Mouse (Mus musculus): ENCODE measurements around the gene Cdc42se1. TPM values are rescaled to one million over a fixed set of nuclear protein-coding genes. Genes with fewer than 3 reads are reported as not detected.

The Cdc42se1 gene
- total RNA-seq, 1 experiment from 2014 or later, result 191 TPM

DNA sequence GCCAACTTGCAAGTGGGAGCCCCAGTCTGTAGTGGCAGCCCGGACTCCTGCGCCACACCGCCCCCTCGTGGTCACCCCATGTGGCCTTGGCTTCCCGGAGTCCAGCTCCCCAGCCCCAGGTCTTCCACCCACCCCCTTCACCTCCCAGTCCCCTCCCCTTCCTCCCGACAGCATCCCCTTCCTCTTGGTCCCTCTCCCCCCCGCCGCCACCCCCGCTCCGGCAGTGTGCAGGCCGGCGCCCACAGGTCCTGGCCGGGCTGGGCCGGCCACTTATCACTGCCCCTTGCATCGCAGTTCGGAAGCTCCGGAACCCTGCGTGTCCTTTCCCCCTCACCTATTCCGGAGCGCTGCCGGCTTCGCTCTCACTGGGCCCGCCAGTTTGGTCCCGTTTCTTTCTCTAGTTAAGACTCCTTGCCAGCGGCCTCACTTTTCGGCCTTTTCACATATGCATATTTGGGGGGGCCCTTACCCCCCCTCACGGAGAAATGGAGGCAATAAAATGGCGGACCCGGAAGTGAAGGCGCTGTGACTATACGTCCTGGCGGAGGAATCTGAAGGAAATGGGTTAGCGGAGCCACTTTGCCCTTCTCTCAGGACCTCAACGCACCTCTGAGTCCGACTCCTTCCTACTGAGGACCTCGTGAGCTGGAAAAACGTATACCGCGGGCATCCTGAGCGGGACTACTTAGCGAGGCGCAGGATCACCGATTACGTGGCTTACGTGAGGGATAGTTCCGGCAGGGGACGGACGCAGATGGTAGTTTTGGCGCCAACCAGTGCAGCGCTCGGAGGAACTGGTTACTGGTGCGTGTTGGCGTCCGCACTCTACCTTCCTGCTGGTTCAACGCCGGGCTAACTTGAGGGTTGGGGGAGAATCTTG lies 11.0 kb upstream of the Cdc42se1 start, which contains the start of gene Gabpb2:
TSS of gene Gabpb2 (minus strand) at position 662 of the 880 bp plus-strand sequence.
- peak; percentile 92 for ATAC-seq (replicated peaks; ENCODE audit: insufficient number of reproducible peaks, low FRiP score, low TSS enrichment, poor library complexity, severe bottlenecking)

GRCm38 (mm10) chr3:95218466-95219137 lies 9.9 kb upstream of the Cdc42se1 start:
- ATAC-seq (replicated peaks; ENCODE audit: insufficient number of reproducible peaks, low FRiP score, low TSS enrichment, poor library complexity, severe bottlenecking), result no peak

GRCm38 (mm10) chr3:95223041-95223440 lies 5.5 kb upstream of the Cdc42se1 start:
- no peak for ATAC-seq (replicated peaks; ENCODE audit: insufficient number of reproducible peaks, low FRiP score, low TSS enrichment, poor library complexity, severe bottlenecking)

DNA sequence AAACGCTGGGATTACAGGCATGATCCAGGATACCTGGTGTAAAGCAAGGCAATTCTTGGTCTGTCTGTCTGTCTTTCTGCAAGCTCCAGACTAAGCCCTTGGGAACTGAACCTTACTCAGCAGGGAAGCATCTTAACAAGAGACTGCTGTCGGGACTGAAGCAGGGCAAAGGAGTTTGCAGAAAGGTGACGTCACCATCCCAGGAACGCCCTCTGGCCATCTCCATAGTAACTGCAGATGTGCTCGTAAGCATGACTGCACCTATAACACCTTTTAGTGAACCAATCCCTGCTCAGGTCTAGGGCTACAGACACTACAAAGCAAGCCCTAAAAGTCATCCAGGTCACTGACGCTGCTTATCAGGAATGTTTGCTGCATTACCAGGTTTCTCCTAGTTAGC lies 4.2 kb upstream of the Cdc42se1 start:
- ATAC-seq (replicated peaks; ENCODE audit: insufficient number of reproducible peaks, low FRiP score, low TSS enrichment, poor library complexity, severe bottlenecking), result no peak

DNA sequence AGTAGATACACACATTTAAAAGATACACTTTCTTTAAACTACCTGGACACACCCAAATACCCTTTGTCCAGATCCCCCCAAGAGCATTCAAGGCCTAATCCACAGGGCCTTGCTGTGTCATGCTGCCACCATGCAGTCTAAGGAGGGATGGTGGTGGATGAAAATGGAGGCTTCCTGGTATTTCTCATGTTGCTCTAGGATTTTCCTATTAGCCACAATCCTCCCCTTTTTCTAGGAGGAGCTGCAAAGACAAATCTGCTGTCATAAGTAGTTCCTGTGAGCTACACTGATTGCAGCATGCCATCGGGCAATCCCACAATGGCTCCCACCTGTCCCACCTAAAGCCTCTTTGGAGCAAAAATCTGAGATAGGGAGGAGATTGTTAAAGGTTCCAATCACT lies 1.3 kb upstream of the Cdc42se1 start:
- no peak for ATAC-seq (replicated peaks; ENCODE audit: insufficient number of reproducible peaks, low FRiP score, low TSS enrichment, poor library complexity, severe bottlenecking)

- no peak for ATAC-seq (replicated peaks; ENCODE audit: insufficient number of reproducible peaks, low FRiP score, low TSS enrichment, poor library complexity, severe bottlenecking)
Measured at GRCm38 (mm10) chr3:95228894-95229780, 605 bp downstream of the Cdc42se1 start.

GRCm38 (mm10) chr3:95229781-95230494 lies 1.4 kb downstream of the Cdc42se1 start:
- peak; percentile 57 for ATAC-seq (replicated peaks; ENCODE audit: insufficient number of reproducible peaks, low FRiP score, low TSS enrichment, poor library complexity, severe bottlenecking)

GRCm38 (mm10) chr3:95230495-95231297 lies 2.2 kb downstream of the Cdc42se1 start:
- ATAC-seq (replicated peaks; ENCODE audit: insufficient number of reproducible peaks, low FRiP score, low TSS enrichment, poor library complexity, severe bottlenecking), result peak; percentile 24; the same call in 1 of the 2 replicates

GRCm38 (mm10) chr3:95231298-95232221 lies 3.0 kb downstream of the Cdc42se1 start, which contains the start of gene Mllt11:
Mllt11 (minus strand) TSS chr3:95232171.
- no peak for ATAC-seq (replicated peaks; ENCODE audit: insufficient number of reproducible peaks, low FRiP score, low TSS enrichment, poor library complexity, severe bottlenecking)

DNA sequence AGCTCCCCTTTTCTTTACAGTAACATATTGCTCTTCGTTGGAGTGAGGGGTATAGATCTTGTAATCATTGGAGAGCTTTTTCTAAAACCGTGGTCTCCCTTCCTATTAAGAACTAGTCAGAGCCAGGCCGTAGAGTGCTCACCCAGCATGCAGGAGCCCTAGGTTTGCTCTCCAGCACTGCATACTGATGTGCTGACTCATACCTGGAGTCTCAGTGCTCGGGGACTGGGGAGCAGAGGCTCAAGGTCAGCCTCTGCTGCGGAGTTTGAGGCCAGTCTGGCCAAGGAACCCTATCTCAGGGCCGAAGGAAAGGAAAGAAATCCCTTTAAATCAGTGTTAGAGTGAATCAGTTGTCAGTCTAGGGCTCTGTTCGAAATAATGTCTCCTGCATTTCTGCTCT lies 4.2 kb downstream of the Cdc42se1 start:
- ATAC-seq (replicated peaks; ENCODE audit: insufficient number of reproducible peaks, low FRiP score, low TSS enrichment, poor library complexity, severe bottlenecking), result no peak

DNA sequence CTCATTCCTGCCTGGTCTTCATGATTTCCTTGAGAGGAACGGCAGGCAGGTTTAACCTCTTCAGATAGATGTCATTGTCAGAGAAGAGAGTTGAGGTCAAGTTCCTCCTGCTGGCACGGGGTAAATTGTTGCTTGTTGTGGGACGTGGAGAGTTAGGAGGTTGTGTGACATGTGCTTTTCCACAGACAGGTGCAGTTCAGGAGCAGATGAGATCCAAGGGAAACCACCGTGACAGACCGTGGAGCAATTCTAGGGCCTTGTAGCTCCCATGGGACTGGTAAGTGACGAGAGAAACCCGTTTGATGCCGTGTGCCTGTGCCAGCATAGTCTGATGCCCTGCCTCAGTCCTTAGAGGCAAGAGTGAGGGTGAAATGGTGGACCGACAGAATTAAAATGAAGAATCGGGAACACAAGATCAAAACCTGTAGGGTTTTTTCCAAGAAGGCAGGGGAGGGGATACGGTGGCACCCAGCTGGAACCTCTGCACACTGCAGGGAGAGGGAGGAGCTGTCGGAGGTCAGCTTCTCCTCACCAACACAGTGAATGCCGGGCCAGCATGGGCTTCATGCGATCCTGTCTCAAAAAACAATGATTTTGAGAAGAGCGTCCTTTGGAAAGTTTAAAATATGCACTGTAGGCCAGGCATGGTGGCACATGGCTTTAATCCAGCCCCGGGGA lies 4.9 kb downstream of the Cdc42se1 start:
- no peak for ATAC-seq (replicated peaks; ENCODE audit: insufficient number of reproducible peaks, low FRiP score, low TSS enrichment, poor library complexity, severe bottlenecking)

DNA sequence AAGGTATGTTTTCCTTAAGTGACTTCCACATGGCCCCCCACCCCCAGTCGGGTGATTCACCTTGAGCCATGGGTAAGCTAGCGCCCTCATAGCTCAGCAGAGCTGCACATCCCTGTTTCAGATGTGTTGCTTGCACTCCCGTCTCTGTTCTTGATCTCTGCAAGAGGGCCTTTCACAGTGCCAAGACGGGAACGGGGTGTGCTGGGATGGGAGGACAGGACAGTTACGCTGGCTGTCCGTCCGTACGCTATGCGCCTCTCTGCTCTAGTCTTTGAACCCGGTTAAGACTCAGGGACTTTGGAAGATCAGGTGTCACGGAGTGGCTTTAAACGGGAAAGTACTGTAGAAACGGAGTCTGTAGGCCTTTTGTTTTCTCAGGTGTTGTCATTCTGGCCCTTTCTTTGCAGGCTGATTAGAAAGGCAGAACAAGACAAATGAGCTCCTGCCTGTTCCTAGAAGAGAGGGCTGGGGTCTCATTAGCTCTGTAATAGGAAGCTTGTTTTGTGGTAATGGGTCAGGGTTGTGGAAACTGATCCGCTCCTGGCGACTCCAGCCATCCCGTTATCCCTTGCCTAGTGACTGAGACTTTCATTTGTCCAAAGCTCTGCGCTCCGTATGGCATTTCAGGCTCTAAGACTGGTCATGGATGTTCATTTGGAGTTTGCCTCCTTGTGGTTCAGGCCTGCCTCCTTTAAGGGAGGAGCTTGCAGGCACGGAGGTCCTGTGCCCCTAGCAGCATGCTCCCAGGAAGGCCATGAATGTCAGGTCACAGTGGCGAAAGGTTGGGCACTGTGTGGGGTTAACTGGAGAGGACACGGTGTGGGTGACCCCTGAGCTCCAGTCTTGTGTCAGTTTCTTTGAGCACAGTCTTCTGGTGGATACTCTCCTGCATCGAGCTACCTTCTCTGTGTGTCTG lies 7.1 kb downstream of the Cdc42se1 start:
- no peak for ATAC-seq (replicated peaks; ENCODE audit: insufficient number of reproducible peaks, low FRiP score, low TSS enrichment, poor library complexity, severe bottlenecking)

GRCm38 (mm10) chr3:95237541-95238099 lies 9.1 kb downstream of the Cdc42se1 start:
- no peak for ATAC-seq (replicated peaks; ENCODE audit: insufficient number of reproducible peaks, low FRiP score, low TSS enrichment, poor library complexity, severe bottlenecking)

GRCm38 (mm10) chr3:95239022-95239421 lies 10.5 kb downstream of the Cdc42se1 start:
- no peak for ATAC-seq (replicated peaks; ENCODE audit: insufficient number of reproducible peaks, low FRiP score, low TSS enrichment, poor library complexity, severe bottlenecking)

DNA sequence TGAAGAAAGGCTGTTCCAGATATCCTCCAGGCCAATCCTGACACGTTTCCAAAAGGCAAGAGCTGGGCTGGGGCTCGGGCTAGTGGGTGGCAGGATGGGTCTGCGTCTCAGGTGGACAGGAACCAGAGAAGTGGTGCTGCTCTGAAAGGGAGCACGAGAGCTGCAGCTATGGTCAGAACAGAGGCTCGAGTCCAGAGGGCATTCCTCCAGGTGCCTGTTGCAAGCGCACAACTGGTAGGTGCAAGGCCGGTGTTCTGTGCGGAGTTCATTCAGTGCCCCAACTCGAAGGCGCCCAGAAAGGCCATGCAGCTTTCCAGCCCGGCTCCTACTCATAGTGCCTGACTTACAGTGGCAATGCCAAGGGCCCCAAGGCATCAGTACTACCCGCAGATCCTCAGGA lies 11.4 kb downstream of the Cdc42se1 start:
- ATAC-seq (replicated peaks; ENCODE audit: insufficient number of reproducible peaks, low FRiP score, low TSS enrichment, poor library complexity, severe bottlenecking), result no peak
